Mouse (Mus musculus) liver, embryonic 16.5 days (tissue): ENCODE results near the gene Rps27l. TPM values are rescaled to one million over a fixed set of nuclear protein-coding genes. Genes with fewer than 3 reads are reported as not detected.

ENCODE experiments used
- polyA plus RNA-seq: library from polyadenylated mRNA; unstranded; fragments of >200 nt; fragmentation: Nextera tagmentation; extraction: Ambion mirVana; gene quantifications from 2 replicates; pipeline ENCODE4 v1.2.1, GENCODE M21; 2015

The Rps27l gene
- polyA plus RNA-seq, 1 experiment from 2014 or later: 406 TPM

Other genes starting within 250 kb of the Rps27l start
- 0.08 and 0.22 TPM in 2 replicates for gene Car12, start 232.4 kb upstream of the Rps27l start, polyA plus RNA-seq
- 1.9 and 2.0 TPM in 2 replicates for gene Aph1b, start 150.6 kb upstream of the Rps27l start, polyA plus RNA-seq
- gene Gm10647, start 149.0 kb upstream of the Rps27l start, polyA plus RNA-seq: 0.32 and 0.42 TPM in 2 replicates
- 3.8 and 4.0 TPM in 2 replicates for gene Aph1c, start 111.4 kb upstream of the Rps27l start, polyA plus RNA-seq
- gene Rab8b, start 26.4 kb upstream of the Rps27l start, polyA plus RNA-seq: 30.4 and 30.6 TPM in 2 replicates
- gene Lactb, start 29.4 kb downstream of the Rps27l start, polyA plus RNA-seq: 3.6 and 4.4 TPM in 2 replicates
- gene Tpm1, start 103.3 kb downstream of the Rps27l start, polyA plus RNA-seq: 122 and 145 TPM in 2 replicates